Mouse (Mus musculus) cerebellum, adult 9-10 months (tissue): Measurements from ENCODE around the gene Plod1.
A peak's percentile ranks its signal among the peaks of the same experiment; 100 is the strongest.
"Not testable (repeated sequence)": the region's sequence is repeated elsewhere in the genome, so short reads cannot be mapped to it uniquely, and the experiment has no call there.

Source experiments
- DNase-seq: peaks from one replicate; pipeline ENCODE4 v3.0.0; 2022

The Plod1 gene

GRCm38 (mm10) chr4:147886158-147886557, 50.4 kb downstream of the Plod1 start:
- no peak for DNase-seq

GRCm38 (mm10) chr4:147884138-147884537, 52.4 kb downstream of the Plod1 start:
- DNase-seq, result no peak

DNA sequence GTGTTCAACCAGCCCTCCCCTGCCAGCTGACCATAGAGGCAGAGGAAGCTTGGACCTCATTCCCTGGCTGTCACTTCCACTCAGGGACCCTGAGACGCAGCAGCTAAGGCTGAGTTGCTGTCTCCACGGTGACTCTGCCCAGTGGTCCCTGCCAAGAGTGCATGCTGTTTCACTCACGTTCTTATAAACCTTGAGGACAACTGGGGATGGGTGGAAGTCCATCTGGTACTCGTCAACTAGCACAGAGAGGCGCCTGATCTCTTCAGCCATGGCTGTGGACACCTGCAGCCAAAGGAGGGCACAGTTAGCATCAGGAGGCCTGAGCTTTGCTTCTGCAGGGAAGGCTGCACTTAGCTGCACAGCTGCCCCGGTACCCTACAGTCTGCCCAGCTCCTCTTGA, 53.5 kb downstream of the Plod1 start:
- no peak for DNase-seq

DNA sequence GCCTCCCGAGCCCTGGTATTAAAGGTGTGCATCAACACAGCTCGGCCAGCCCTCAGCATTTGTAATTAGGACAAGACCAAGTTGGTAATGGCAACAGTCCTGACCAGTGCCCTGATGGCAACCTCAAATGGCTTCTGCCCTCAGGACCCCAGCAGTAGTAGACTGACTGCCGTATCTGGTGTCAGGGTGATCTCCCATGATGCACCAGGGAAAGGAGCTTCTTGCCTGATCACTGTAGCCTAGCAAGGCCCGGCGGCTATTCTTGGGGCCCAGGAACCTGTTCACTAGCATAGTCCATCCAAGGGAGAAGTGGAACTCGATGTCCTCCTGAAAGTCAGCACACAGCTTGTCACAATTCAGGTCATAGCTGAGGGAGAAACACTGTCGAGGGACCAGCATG, 54.8 kb downstream of the Plod1 start:
- no peak for DNase-seq

DNA sequence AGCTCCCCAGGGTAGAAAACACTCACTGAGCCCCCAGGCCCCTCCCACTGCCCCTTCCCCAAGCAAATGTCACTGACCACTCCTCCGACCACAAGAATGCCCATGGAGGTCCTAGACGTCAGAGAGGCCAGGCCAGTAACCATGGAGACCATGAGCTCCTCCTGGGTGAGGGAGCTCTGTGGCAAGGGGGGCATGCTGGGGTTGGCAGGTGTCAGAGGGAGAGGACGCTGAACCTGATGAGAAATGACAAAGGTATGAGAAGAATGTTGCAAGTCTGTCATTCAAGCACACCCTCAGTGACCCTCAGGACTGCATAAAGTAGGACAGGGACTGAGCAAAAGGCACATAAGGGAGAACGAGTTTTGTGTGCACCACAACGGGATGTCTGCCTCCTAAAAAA, 56.7 kb downstream of the Plod1 start:
- DNase-seq, result no peak

GRCm38 (mm10) chr4:147879456-147879855, 57.1 kb downstream of the Plod1 start:
- DNase-seq, result no peak

GRCm38 (mm10) chr4:147878537-147878936, 58.0 kb downstream of the Plod1 start:
- DNase-seq, result no peak

DNA sequence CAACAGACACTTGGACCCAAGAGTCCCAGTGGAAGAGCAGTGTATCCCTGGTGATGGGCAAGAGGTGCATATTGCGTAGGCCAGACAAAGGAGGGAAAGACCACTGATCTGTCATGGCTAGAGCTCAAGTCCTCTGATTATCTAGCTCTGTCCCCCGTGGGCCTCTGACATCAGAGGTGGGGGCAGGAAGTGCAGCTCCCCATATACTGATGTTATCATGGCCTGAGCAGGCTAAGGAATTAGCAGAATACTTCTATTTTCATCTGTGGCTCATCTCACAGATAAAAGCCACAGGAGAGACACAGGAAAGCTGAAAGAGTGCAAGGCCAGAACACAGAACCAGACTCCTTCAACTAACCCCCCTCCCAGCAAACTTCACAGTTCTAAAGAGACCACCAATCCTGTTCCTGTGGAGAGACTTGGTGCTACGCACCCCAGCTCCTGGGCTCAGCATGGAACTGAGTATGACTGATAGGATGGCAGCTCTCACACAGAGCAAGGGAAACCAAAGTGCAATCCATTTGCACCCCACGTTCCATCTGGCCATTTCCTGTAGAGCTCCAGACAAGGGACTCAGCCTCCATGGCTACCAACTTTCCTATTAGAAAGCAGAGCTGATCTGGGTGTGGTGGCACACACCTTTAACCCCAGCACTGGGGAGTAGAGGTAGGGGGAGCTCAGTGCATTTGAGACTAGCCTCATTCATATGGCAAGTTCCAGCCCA, 60.6 kb downstream of the Plod1 start:
- DNase-seq, result no peak

DNA sequence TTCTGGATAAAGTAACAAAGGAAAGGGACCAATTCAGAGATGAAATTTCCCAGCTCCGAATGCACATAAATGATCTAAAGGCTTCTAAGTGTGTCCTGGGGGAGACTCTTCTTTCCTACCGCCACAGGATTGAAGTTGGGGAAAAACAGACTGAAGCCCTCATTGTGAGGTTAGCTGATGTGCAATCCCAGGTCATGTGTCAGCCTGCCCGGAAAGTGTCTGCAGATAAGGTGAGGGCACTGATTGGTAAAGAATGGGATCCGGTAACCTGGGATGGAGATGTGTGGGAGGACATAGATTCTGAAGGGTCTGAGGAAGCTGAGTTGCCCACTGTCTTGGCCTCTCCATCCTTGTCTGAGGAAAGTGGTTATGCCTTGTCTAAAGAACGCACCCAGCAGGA, 67.3 kb downstream of the Plod1 start:
- no peak for DNase-seq

- peak; percentile 98 for DNase-seq
Observed at GRCm38 (mm10) chr4:147868450-147869031, 68.0 kb downstream of the Plod1 start, which contains the start of the genes Miip and Fv1. Gene Miip, minus strand, starts transcription at chr4:147868816. Gene Fv1, plus strand, starts transcription at chr4:147868979.

- DNase-seq, result peak; percentile 45
Observed at GRCm38 (mm10) chr4:147867563-147868449, 68.8 kb downstream of the Plod1 start.

GRCm38 (mm10) chr4:147866793-147867192, 69.8 kb downstream of the Plod1 start:
- DNase-seq, result not testable (repeated sequence)

GRCm38 (mm10) chr4:147866056-147866455, 70.5 kb downstream of the Plod1 start:
- no peak for DNase-seq

DNA sequence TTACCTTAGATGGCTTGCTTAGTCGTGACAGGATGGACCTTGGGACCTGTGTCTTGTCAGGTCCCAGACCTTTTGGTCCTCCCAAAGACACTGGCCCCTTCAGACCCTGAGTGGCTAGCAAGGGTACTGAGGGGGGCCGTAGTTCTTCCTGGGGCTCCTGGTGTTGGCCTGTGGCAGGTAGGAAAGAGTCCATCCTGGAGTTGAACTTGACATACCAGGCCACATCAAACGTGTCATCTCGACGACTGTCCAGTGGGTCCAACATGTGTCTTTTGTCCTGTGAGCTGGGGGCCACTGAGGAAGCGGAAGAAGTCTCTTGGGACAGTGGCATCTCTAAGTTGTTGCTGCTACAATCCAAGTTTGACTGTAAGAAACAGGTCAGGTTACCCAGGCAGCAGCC, 70.9 kb downstream of the Plod1 start:
- DNase-seq, result no peak

GRCm38 (mm10) chr4:147862051-147862450, 74.5 kb downstream of the Plod1 start:
- no peak for DNase-seq
